Mouse (Mus musculus) kidney, adult 9 months (tissue): ENCODE results near the gene Eml6.
"Not testable (repeated sequence)": the region's sequence is repeated elsewhere in the genome, so short reads cannot be mapped to it uniquely, and the experiment has no call there.

Experiments used
- DNase-seq: peaks from one replicate; pipeline ENCODE4 v3.0.0; 2022

Gene Eml6

DNA sequence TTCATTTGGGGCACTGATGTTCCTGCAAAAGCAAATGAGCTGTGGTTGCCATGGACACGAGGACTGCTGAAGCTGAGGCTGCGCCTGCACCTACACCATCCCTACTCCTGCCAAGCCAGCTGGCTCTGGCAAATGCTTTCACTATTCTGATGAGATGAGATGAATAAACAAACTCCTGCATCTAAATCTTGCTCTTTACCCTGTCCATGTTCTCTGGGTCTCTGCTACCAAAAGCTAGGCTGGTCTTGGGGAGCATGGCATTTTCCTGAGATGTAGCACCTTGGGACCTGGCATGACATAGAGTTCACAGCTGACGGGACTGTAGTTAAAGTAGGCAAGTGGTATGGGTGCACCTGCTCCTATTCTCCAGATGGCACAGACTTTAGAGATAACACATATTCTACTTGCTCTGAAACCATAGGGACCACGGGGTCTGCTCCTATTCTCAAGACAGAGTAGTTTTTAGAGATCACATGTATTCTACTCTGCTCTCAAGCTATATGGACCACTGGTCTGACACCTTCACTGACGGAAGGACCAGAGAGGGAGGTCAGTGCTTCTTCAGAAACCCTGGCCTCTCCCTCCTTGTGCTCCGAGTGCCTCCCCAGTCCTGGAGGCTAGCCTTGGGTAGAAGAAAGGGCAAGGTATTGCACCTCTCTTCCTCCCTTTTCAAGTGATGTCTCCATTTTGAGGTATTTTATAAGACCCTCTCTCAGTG lies 236.8 kb downstream of the Eml6 start:
- no peak for DNase-seq

DNA sequence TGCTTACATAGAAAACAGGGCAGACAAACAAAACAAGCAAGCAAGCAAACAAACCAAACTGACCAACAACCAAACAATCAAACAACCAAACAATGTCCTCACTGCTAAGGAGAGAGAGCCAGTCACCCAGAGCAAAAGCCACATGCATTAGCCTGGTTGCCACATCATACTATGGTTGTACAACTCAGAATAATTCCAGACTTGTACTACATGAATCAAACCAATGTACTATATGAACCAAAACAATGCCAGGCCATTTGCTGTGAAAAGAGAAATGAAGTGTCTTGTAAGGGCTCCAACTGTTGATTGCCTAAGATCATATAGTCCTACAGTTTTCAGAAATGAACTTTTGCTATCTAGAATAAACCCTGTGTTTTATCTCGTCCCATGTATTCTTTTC lies 237.3 kb downstream of the Eml6 start:
- no peak for DNase-seq

DNA sequence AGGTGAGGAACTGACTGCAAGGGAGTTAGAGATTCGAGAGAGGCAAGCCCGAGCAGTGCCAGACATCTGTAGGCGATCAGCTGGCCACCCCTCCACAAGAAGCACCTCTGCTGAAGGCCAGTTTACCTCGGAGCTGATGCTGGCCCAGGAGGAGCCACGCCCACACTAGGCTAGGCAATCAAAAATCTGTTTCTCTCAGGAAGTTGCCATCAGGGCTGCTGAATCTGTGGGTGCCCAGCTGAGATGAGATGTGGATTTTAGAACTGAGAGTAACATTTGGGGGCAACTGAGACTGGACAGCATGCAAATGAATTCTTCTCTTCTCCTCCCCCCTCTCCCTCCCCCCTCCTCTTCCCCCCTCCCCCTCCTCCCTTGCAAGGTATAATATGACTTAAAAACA lies 238.4 kb downstream of the Eml6 start:
- DNase-seq = no peak

DNA sequence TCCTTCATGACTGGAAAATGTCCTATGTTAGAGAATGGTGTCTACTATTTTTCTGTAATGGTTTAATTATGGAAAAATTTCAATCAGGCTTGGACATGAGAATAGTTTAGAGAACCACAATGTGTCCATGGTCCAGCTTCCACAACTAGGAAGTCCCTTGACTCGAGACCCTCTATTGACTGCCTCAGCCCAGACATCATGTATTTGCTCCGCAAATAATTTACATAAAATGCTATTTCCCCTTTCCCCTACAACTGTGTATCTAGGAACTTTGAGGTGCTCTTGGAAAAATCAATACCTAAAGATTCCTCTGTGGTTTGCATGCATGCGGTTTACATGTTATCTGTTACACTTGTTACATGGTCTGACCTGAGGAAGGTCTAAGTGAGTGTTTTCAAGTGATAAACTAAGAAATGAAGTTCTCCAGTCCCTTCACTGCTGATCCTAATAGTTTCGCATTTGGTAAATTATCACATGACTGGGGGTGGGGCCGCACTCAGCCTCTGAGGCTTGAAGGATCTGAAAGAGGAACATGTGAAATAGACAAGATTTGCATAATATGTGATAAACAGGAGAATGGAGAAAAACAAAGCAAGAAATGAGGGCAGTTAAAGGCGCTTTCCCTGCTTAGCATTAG lies 239.1 kb downstream of the Eml6 start:
- peak; percentile 8 for DNase-seq

DNA sequence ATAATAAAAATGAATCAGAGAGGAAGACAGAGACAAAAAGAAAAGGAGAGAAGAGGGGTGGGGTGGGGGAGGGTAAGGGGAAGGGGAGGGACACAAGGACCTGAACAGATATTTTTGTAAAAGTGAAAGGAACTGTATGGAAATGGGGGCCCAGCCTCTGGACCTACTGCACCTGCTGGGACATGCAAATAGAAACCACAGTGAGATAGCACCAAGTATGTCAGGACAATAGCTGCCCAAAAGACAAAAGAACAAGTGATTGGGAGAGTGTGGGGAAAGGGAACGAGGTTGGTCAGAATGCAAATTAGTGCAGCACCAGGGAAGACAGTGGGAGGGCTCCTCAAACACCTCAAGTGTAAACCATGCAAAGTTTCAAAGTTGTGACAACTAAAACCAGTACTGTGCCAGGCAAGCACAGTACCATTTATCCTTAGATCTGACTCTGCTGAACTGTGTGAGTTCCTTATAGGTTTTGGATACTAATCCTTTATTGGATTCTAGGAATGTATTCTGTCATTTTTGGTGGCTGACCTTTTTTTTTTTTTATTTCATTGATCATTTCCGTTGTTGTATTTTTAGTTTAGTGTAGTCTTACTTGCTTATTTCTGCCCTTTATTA lies 246.3 kb downstream of the Eml6 start:
- DNase-seq = no peak

DNA sequence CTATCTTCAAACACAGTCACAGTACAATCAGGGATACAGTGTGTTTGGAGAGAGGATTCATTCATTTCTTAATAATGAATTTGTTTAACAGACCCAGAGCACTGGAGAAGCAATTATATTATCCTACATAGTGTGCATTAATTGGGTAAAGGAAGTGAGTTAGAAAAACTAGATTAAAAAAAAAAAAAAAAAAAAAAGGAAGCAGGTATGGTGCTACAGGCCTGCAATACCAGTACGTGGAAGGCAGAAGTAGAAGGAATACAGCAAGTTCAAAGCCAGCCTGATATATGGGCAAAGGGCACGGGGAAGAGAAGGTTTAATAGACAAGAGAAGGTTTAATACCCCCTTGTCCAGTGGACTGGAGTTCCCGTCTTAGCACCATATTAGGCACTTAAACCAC lies 246.9 kb downstream of the Eml6 start:
- no peak for DNase-seq

DNA sequence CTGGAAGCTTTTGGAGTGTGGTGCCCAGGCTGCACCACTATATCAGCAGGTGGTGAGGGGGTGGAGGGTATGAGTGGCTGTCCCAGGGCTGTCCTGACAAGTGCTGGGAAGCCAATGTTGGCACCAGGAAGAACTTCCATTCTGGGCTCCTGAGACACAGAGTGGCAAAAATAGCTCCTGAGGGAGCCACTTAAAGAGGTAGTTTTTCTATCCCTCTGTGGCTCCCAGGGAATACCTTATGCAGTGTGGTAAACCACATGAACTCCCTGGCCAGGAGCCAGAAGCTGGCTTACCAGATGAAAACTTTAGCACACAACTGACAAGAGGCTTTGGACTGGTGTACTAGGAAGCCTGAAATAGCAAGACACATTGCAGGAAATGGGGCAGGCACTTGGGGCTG lies 247.9 kb downstream of the Eml6 start:
- DNase-seq = no peak

DNA sequence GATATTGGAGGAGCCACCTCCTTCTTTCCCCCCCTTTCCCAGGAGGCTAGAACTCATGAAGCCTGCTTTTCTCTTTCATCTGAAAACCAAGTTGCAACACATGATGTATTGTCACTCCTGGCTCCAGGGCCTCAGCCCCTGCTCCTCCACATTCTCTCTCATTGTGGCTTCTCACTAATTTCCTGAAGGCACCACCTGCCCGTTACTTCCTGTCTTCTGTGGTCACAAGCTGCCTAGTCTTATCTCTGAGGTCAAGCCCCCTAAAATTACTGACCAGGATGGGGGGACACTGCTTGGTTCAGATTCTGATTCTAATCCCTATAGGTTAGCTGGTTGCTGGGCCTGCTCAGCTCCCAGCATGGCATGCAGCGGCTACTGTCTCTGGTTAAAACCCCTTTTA lies 251.1 kb downstream of the Eml6 start:
- no peak for DNase-seq

DNA sequence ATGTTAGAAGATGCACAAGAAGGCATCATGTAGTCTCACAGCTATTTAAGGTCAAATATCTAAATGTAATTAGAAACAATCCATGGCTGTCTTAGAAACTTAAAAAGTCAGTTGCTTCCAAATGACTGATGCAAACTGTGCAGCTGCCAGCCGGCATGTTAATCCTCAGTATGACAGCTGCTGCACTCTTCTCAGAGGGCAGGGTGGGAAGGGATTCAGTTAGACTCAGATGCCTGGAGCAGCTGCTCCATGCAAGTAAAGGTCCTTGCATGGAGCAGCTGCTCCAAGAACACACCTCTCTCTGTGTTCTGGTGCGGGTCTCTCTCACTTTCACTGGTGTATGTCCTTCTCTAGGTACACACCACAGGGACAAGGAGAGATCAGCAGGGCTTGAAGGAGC lies 251.5 kb downstream of the Eml6 start:
- DNase-seq = no peak

DNA sequence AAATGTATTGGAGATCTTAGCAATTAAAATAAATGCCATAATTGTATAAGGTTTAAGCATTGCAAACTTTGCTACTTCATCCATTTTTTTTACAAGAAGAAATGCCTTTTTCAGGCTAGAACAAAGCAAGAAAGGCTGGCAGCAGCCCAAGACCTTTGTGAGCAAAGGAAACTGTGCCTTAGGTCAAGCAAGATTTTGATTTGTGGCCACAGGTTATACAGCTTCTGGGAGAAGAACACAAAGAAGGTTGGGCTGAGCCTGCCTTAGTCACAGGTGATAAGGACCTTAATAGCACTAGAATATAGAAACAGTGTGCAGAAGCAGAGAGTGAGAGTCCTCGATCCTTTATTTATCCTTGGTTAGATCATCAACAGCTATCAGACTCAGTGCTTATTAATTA lies 253.6 kb downstream of the Eml6 start:
- no peak for DNase-seq

DNA sequence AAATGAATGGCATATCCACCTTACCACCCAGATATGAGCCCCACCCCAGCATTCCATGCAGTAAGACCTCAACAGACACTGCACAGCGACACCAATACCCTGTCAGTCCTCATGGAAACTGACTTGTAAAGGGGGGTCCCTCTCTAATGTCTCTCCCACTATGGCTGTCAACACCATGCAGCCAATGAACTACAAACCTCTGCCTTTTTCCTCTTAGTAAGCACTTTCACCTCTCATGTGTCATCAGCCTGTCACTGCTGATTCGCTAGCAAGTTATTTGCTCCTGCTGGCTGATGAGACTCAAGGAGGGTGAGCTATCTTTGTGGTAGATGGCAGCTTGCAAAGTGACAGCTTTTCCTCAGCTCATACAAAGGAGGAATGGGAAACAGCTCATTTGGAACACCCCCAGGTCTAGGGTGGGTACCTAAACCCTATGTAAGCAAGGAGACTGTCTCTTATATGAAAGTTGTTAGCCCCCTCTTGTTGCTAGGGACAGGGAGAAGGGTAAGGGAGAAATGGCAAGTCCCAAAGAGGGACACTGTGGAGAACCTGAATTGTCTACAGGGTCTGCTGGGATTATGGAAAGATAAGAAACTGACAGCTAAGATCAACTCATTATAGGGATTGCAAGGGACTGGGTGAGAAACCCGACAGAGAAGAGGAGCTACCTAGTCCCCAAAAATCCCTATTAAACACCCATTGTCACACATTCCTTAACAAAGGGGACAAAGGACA lies 255.0 kb downstream of the Eml6 start:
- no peak for DNase-seq

DNA sequence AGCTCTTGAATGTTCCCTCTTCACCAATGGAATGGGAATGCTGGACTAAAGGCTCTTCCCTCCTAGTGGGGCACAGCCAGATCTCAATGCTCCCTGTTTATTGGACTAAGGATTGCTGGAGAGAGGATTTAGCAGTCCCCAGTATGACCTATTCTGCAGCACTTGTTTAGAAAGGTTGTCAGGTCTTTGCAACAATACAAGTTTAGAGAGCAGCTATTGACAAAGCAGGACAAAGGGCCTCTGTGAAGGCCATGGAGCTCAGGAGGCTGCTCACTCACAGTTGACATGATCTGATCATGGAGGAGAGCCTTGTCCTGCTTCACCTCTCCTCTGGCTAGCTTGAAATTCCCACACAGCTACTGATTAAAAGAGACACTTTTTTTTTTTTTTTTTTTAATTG lies 257.3 kb downstream of the Eml6 start:
- DNase-seq = no peak

DNA sequence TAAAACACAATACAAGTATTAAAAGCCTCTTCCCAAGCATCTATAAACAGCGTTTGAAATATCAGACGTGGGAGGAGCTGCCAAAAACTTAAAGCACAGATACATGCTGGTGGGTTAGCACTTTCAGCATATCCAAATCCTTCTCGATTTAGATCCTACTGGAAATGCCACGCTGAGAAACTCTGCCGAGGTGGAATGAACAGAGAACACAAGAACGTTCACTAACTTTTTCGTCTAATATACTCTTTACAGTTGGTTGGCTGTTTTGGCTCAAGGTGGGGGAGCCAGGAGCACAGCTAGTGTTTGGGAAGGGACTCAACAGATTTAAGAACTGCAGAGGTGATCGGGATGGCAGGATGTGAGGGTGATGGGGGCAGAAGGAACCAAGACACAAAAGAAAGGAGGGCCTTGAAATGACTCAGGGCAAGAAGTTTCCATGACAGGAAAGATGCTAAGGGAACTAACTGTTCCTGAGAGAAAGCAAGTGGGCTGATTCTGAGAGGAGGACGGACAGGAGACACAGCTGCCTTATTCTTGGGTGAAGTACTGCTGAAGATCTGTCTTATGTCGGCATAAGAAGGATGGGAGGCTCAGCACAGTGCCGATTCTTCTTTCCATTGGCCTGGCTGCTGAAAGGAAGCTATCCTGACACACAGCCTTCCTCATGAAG lies 259.4 kb downstream of the Eml6 start:
- no peak for DNase-seq

DNA sequence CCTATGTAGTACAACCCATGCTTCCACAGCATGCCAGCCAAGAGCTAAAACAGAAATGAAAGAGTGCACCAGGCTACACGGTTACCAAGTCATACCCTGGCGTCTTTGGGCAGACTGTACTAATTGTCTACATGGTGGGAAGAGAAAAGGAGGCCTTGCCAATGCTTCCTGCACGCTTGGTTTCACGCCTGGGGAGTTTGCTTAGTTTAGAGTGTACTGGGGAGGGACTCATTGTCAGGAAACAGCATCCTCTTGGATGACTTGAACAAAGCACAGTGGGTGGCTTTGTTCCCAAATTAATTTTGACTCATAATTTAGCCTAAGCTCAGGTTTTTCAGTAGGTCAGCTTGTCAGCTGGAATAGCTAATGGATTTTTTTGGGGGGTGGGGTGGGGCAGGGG lies 260.8 kb downstream of the Eml6 start:
- DNase-seq = no peak

DNA sequence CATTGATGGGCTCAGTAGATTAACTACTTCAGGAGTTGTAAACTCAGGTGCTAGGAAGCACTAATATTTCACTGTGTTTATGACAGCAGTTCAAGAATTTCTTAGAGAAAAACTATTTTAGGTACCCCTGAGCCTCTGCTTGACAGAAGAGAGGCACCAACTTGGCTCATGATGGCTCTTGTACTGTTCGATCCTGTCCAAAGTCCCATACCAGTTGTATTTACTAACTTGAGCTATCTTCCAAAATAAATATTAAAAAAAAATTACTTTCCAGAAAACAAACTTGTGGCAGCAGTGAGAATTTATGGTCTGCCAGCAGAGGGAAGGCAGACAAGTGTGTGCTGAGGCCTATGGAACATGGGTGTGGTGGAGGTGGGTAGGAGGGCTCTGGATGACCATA lies 263.1 kb downstream of the Eml6 start:
- DNase-seq = no peak

DNA sequence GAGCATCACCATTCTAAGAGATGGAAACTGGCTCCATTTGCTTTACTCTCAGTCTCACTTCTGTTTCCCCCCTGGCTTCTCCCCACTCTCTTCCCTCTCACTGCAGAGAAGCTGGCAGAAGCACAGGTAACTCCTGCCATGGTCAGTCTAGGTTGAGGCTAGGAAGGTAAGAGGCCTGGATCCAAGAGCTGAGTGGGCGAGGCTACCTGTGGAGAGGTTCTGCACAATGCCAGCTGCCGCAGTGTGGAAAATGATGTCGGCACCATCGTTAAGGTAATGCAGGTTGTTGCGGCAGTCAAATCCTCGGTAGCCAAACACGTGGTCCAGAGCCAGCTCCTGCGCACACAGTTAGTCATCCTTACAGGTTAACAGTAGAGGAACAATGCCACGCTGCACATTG lies 264.4 kb downstream of the Eml6 start:
- no peak for DNase-seq

DNA sequence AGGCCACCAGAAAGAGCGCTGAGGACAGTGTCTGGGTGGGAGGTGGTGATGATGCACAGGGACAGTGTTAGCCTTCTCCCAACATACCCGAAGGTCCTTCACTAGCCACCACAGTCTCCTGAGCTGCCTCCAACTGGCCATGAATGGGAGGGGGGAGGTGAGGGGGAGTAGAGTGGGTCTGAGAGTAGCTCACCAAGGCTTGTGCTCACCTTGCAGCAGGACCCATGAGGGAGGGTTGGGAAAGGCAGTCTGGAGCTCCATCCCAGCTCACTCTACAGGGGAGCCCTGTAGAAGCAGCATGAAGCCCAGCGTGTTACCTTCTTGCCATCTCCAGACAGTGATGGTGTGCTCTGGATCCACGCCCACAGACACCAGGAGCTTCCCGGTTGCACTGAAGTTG lies 267.2 kb downstream of the Eml6 start:
- DNase-seq = no peak

DNA sequence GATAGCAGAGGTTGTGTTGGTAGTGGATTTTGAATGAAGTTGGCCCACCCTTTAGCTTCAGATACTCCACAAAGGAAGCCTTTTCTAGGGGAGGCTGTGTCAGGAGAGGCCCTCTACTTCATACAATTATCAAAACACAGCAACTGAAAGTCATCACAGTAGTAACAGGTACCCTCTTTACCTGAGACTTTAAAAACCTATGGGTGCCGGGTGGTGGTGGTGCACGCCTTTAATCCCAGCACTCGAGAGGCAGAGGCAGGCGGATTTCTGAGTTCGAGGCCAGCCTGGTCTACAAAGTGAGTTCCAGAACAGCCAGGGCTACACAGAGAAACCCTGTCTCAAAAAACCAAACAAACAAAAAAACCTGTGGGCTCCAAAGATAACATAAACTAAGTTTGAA lies 269.8 kb downstream of the Eml6 start:
- DNase-seq = not testable (repeated sequence)

DNA sequence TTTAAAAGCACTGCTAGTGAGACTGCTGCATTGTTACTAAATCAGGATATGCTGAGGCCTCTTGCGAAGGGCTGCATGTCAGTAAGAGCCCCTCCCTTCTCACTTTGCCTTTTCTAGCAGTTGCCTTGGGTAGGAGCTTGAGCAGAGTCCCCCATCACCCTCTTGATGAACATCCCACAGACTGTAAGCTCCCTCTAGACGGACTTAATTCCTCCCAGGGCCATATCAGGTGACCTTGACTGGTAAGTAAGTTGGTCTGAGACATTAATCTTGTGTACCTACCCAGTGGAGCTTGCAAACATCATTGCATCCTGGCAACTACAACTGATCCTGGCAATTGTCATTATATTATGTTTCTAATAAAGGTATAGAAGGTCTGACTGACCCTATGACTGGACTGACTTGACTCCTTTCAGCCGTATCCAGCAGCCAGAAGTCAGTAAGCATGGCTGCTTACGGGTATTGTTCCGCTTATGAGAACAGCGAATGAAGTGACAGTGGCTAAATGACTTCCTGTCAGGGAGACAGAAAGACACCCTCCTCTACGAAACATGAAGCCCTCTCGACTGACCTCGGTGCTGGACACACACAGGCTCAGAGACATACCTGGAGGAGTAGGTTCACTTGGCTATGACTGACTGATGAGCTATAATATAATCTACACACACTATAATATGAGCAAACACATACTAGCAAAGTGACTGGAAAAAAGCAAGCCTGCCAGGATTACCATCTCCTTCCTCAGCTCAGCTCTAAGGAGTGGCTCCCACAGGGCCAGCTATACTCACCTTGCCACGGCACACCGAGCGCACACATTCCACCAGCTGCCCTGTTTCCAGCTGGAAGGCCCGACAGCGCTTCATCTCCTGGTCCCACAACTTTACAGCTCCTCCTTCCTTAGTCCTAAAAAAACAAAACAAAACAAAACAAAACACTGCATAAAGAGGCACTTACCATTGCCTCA lies 273.9 kb downstream of the Eml6 start:
- DNase-seq = no peak

DNA sequence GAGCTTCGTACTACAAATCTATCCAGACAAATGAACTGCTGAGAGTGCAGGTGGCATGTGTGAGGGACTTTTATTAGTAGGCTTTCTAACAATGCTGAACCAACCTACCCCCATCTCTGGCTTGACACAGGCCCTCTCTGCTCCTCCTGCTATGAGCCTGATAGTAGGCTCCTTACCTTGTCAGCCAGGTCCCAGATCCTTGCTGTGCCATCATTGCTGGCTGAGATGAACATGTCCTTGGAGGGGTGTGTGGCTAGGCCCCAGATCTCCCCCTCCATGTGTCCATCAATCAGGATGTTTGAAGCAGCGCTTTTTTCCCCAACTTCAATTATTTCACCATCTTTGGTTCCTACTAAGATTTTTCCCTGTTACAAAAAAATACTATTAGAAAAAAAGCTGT lies 274.8 kb downstream of the Eml6 start:
- no peak for DNase-seq

DNA sequence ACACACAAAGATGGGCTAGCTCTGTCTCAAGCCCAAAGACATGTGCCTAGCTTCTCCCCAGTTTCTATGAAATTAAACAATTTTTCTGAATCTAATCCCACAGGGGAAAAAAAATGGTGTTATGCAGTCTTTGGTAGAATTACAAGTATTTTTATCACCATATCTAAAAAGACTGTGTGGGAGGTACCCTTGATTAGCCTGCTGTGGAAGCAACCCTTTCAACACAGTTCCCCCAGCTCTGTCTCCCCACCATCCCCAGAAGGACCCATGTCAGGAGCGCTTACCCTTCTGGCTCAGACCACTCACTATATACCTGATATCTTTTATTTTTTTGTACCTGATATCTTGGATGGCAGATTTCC lies 276.4 kb downstream of the Eml6 start:
- DNase-seq = no peak
